Mouse (Mus musculus): ENCODE measurements around the gene Slc18b1.
A peak's percentile ranks its signal among the peaks of the same experiment; 100 is the strongest.

Slc18b1 gene

DNA sequence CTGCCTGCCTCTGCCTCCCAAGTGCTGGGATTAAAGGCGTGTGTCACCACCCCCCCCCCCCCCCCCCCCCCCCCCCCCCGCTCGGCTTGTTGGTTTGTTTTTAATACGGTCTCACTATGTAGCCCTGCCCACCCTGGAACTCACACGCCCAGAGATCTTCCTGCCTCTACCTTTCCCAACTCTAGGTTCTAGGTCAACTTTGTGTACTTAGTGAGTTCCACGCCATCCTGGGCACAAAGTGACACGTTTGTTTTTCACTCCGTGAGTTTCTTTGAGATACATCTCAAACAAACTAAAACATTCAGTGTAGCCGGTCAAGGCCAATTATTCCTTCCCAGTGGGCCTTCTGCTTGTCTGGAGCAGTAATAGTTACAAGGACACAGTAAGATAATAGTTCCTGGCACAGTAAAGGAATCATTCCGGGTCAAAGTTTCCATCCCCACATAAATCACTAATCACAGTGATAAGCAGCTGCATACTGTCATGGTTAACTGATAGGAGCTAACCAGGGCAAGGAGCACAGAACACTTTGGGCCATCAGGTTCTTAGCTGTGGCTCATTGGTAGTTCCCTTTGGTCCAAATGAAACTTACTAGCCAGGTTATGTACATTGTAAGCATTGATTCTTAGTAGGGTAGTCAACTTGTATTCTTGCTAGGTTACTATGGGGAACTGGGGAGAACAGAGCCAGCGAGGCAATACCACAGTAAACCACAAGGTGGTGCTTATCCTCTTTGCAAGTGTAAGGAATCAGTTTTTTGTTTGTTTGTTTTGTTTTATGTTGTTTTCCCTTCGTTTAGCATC is 15.1 kb downstream of the Slc18b1 start:
- DNase-seq = peak; percentile 62

DNA sequence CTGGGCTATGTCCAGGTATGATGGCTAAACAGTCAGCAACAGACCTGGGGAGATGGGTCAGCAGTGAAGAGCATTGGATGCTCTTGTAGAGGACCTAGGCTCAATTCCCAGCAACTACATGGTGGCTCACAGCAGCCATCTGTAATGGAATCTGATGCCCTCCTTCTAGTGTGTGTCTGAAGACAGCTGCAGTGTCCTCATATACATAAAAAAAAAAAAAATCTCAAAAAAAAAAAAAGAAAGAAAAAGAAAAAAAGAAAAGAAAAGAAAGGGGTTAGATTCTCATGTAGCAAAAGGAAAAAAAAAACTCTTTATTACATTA is 15.6 kb downstream of the Slc18b1 start:
- no peak for DNase-seq

- no peak for DNase-seq
Measured at GRCm38 (mm10) chr10:23812852-23813766, 16.3 kb downstream of the Slc18b1 start.

DNA sequence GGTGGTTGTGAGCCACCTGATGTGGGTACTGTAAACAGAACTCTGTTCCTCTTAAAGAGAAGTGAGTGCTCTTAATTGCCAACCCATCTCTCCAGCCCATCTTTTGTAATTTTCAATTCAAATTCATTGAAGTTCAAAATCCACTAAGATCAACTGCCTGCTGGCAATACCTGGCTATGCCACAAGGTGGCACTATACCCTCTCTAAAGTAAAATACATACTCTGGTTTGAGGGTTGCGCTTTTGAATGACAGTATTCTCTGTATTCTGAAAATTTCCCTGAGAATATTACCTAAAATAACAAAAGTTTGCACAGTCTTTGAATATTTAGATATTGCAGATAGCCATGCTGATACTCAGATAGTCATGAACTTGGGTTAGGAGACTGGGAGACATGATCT is 18.4 kb downstream of the Slc18b1 start:
- DNase-seq = peak; percentile 69

GRCm38 (mm10) chr10:23816241-23816640 is 19.5 kb downstream of the Slc18b1 start:
- no peak for DNase-seq

DNA sequence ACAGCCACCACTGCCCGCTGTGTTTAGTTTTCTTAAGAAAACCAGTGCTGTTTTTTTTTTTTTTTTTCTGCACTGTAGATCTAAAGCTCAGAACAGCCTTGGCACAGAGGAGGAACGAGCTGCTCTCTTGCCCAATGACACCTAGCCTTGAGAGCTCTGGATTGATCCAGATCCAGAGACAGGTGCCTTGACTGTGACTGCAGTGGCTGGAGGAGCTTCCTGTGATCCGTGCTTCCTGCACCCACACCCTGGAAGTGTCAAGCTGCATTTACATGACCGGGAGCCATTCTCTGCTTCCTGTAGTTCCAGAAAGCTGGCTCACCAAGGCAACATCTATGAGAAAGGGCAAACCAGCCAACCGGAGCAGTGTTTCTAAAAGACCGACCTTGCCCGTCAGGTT is 29.7 kb downstream of the Slc18b1 start:
- DNase-seq = no peak

- no peak for DNase-seq
Measured at GRCm38 (mm10) chr10:23836003-23836964, 39.5 kb downstream of the Slc18b1 start.

DNA sequence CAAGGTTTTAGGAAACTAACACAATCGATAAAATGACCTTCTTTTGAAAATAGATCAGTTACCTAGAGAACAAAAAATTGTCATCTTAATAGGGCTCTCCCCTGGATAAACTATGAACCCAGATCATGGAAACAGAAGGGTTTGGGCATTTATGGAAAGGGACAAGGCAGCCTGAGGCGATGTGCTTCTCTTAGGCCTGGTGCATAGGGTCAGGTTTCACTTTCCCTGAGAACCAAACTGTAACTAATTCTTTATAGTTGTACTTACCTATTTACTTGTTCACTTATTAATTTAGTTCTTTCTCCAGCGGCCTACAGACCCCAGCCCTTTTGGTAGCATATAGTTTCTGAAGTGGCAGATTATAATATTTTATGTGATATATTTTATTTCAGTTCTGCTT is 40.3 kb downstream of the Slc18b1 start:
- no peak for DNase-seq

GRCm38 (mm10) chr10:23838910-23839309 is 42.1 kb downstream of the Slc18b1 start:
- no peak for DNase-seq

GRCm38 (mm10) chr10:23839368-23839767 is 42.6 kb downstream of the Slc18b1 start:
- DNase-seq = peak; percentile 29

DNA sequence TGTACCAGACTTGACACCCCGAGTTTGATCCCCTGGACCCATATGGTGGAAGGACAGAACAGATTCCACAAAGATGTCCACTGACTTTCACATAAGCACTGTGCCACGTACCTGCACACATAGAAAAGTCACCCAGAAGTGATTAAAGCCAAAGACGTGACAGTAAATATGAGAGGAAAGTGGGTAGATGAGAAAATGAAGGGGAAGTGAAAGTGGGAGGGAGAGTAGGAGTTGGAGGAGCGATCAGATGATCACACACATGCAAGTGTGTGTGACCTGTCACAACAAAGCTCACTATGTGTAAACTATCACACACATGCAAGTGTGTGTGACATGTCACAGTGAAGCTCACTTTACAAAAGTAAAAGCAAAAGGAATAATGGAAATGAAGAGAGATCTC is 43.7 kb downstream of the Slc18b1 start:
- DNase-seq = no peak

DNA sequence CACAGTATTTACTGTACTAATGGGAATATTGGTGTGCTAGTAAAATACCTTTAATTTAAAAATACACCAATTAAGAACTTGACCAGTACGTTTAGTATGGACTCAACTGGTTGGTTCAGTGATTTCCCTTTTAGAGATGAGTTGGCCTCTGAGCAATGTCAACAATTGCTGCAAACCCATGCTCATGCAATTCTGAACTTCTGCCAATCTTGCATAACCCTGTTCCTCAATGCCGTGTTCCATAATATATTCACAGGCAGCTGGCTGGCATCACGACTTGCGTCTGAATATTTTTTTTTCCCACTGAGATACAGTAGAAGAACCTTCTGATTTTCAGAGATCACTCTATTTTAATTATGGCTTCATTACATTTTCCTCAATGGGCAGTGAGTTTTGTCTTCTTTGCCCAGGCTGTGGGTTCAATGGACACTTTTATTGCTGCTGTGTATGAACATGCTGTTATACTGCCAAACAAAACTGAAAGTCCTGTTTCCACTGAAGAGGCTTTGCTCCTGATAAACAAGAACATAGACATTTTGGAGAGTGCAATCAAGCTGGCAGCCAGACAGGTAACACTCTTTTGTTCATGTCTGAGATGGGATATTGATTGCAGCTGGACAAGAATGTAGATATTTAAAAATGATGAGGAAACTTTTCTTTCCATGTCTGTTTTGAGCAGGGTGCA is 54.6 kb downstream of the Slc18b1 start, which contains the start of gene Vnn3:
Gene Vnn3, plus strand, starts transcription at position 235 of the 685 bp plus-strand sequence.
- no peak for DNase-seq

- DNase-seq = no peak
Measured at GRCm38 (mm10) chr10:23852096-23852495, 55.3 kb downstream of the Slc18b1 start.

GRCm38 (mm10) chr10:23864362-23865312 is 67.9 kb downstream of the Slc18b1 start:
- no peak for DNase-seq
